Mouse (Mus musculus) spleen, adult 2 months (tissue): ENCODE measurements around the gene Syt15.

Experiments used
- CTCF ChIP-seq: fragments of 200-500 bp; IDR thresholded peaks from 2 replicates; pipeline ENCODE4 v1.5.1; 2011; ENCODE audit warnings: mild to moderate bottlenecking, inconsistent platforms; ENCODE audit not compliant: insufficient read depth, insufficient read length, insufficient replicate concordance; ENCODE audit errors: extremely low read depth
- POLR2A ChIP-seq: fragments of 200-500 bp; IDR thresholded peaks from 2 replicates; pipeline ENCODE4 v1.6.1; 2011; ENCODE audit warnings: low read depth, low read length, inconsistent platforms

DNA sequence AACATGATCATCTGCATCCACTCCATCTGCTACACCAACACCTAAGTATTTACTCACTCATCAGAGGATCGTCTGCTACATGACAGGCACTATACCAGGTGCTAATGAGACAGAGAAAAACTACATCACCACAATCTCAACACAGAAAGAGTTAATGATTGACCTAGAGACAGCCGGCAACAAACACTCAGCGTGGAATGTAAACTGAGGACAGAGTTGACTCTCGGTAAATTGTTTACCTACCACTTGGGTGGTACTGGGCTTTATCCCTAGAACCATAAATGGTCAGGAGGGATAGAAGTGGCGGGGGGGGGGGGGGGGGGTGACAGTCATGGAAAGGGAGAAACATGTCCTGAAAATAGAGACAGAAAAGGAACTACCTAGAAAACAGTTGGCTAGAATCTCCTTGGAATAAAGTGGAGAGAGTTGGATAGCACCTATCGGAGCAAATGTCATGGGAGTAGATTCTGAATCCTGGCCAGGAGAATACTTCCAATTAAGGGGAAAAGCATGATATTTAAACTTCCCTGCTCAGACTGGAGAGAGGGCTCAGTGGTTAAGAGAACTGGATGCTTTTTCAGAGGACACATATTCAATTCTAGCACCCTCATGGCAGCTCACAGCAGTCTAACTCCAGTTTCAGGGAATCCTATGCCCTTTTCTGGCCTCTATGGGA is 33.2 kb downstream of the Syt15 start:
- TF ChIP-seq CTCF = no peak
- TF ChIP-seq POLR2A = no peak
